Mouse (Mus musculus) urinary bladder, postnatal 36 days (tissue): ENCODE measurements at regions not wholly inside any gene's neighbourhood (a gene's known extent, or its start where the extent isn't known, plus 50 kb on each side); places are given as distances from the start of the nearest gene placed in this dataset.

Experiments used
- DNase-seq, 2 experiments: peaks; one replicate each; pipeline ENCODE4 v3.0.0; 2022; ENCODE audit warnings: low spot score in 2 of 2, mixed read lengths in 1 of 2

GRCm38 (mm10) chr6:148600934-148601333 lies 156.7 kb upstream of the Tmtc1 start:
- no peak for DNase-seq

- DNase-seq, result no peak
Observed at GRCm38 (mm10) chr6:148599473-148599872, 155.3 kb upstream of the Tmtc1 start.

GRCm38 (mm10) chr6:148598746-148599337 lies 154.7 kb upstream of the Tmtc1 start:
- no peak for DNase-seq

- no peak for DNase-seq
Observed at GRCm38 (mm10) chr6:148595009-148595770, 151.0 kb upstream of the Tmtc1 start.

- no peak for DNase-seq
Observed at GRCm38 (mm10) chr6:148588971-148589370, 144.8 kb upstream of the Tmtc1 start.

GRCm38 (mm10) chr6:148586439-148587321 lies 142.5 kb upstream of the Tmtc1 start:
- no peak for DNase-seq

GRCm38 (mm10) chr6:148584126-148584525 lies 139.9 kb upstream of the Tmtc1 start:
- DNase-seq, result no peak

- no peak for DNase-seq
Observed at GRCm38 (mm10) chr6:148578281-148578680, 134.1 kb upstream of the Tmtc1 start.

GRCm38 (mm10) chr6:148577663-148578062 lies 133.5 kb upstream of the Tmtc1 start:
- DNase-seq, result no peak

GRCm38 (mm10) chr6:148574742-148575453 lies 130.7 kb upstream of the Tmtc1 start:
- no peak for DNase-seq

- no peak for DNase-seq
Observed at GRCm38 (mm10) chr6:148572201-148572600, 128.0 kb upstream of the Tmtc1 start.

GRCm38 (mm10) chr6:148571651-148572050 lies 127.5 kb upstream of the Tmtc1 start:
- DNase-seq, result no peak

GRCm38 (mm10) chr6:148564146-148564545 lies 120.0 kb upstream of the Tmtc1 start:
- DNase-seq, result no peak

GRCm38 (mm10) chr6:148562206-148562708 lies 118.1 kb upstream of the Tmtc1 start:
- no peak for DNase-seq

GRCm38 (mm10) chr6:148556484-148556871 lies 112.3 kb upstream of the Tmtc1 start:
- DNase-seq, result no peak

GRCm38 (mm10) chr6:148555651-148556483 lies 111.7 kb upstream of the Tmtc1 start:
- peak in 1 of 2 experiments; percentile 8 for DNase-seq

- no peak for DNase-seq
Observed at GRCm38 (mm10) chr6:148554463-148554862, 110.3 kb upstream of the Tmtc1 start.

- no peak for DNase-seq
Observed at GRCm38 (mm10) chr6:148553616-148554015, 109.4 kb upstream of the Tmtc1 start.

- no peak for DNase-seq
Observed at GRCm38 (mm10) chr6:148551097-148551496, 106.9 kb upstream of the Tmtc1 start.

- DNase-seq, result no peak
Observed at GRCm38 (mm10) chr6:148548138-148548778, 104.1 kb upstream of the Tmtc1 start.
